Mouse (Mus musculus) limb, embryonic 11.5 days (tissue): ENCODE measurements around the gene Nup93. TPM values are rescaled to one million over a fixed set of nuclear protein-coding genes. Genes with fewer than 3 reads are reported as not detected.
A peak's percentile ranks its signal among the peaks of the same experiment; 100 is the strongest.

Experiments
- ATAC-seq: fragments of 200-750 bp; cut with Nextera tagmentation; 2 replicates; pipeline ENCODE4 v1.8.0; 2017; ENCODE audit warnings: low read depth; ENCODE audit not compliant: insufficient number of reproducible peaks, low FRiP score, low TSS enrichment
- DNase-seq: peaks from one replicate; pipeline ENCODE4 v3.0.0-alpha.2; 2015; ENCODE audit warnings: low spot score
- H3K27ac ChIP-seq: fragments of 300-500 bp; sonication (generic); replicated peaks from 2 replicates; pipeline ENCODE4 v1.5.1; 2014; ENCODE audit warnings: low read depth, mild to moderate bottlenecking, low read length
- H3K27me3 ChIP-seq: fragments of 300-500 bp; sonication (generic); 2 replicates; pipeline ENCODE4 v1.6.1; 2014; ENCODE audit warnings: mild to moderate bottlenecking, low read length, mixed read lengths; ENCODE audit not compliant: control insufficient read depth, insufficient read depth
- H3K36me3 ChIP-seq: fragments of 300-500 bp; sonication (generic); 2 replicates; pipeline ENCODE4 v1.6.1; 2014; ENCODE audit warnings: mild to moderate bottlenecking, low read length, moderate library complexity, mixed read lengths; ENCODE audit not compliant: control insufficient read depth, insufficient read depth
- H3K4me1 ChIP-seq: fragments of 300-500 bp; sonication (generic); 2 replicates; pipeline ENCODE4 v1.6.1; 2014; ENCODE audit warnings: low read length, mixed read lengths; ENCODE audit not compliant: control insufficient read depth, insufficient read depth
- H3K4me2 ChIP-seq: fragments of 300-500 bp; sonication (generic); 2 replicates; pipeline ENCODE4 v1.6.1; 2014; ENCODE audit warnings: low read depth, mild to moderate bottlenecking, moderate library complexity; ENCODE audit not compliant: severe bottlenecking
- H3K4me3 ChIP-seq: fragments of 300-500 bp; sonication (generic); 2 replicates; pipeline ENCODE4 v1.5.1; 2014; ENCODE audit warnings: low read depth, low read length
- H3K9ac ChIP-seq: fragments of 300-500 bp; sonication (generic); 2 replicates; pipeline ENCODE4 v1.6.1; 2014; ENCODE audit warnings: mild to moderate bottlenecking, low read length
- H3K9me3 ChIP-seq: fragments of 300-500 bp; sonication (generic); 2 replicates; pipeline ENCODE4 v1.6.1; 2016; ENCODE audit warnings: low read length; ENCODE audit not compliant: control insufficient read depth
- WGBS: fragments of 180-500 bp; shearing (Covaris S2); extraction: QIAGEN DNeasy Blood & Tissue Kit; methylation state at CpG from one replicate; pipeline ENCODE4 v1.1.7; 2014; 5-methylcytosine and 5-hydroxymethylcytosine counted together
- polyA plus RNA-seq: library from polyadenylated mRNA; unstranded; fragments of >200 nt; fragmentation: Nextera tagmentation; extraction: Ambion mirVana; gene quantifications from 2 replicates; pipeline ENCODE4 v1.2.1, GENCODE M21; 2014

Nup93 gene
- polyA plus RNA-seq, 1 experiment from 2014 or later: 128 TPM

DNA sequence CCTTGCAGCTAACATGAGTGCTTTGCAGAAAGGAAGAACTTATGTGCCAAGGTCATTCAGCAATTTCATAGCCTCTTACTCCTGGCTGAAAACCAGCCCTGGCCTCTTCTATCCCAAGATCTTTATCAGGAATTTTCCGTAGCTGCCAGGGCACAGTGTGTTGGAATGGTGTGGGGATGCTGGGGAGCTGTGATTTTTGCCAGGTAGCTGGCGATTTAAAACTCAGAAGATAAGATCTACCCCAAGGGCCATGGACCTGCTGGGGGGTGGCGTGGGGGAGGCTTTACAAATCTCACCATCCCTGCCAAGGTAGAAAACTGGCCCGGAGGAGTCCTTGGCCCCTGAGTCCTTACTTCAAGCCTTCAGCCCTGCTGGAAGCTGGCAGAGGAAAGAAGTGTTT lies 111.7 kb downstream of the Nup93 start:
- Histone ChIP-seq H3K4me1 (no peaks in the 10 kb centered on the region), H3K27me3 (no peaks in the 10 kb centered on the region), H3K9me3 (no peaks in the 10 kb centered on the region), H3K27ac (no peak overlapping the region), H3K4me2 (no peak overlapping the region), H3K36me3 (no peaks in the 10 kb centered on the region), H3K4me3 (no peak overlapping the region), H3K9ac (no peak overlapping the region)
- WGBS: 63% methylated on average over 4 of the region's 4 CpGs
- no peak for DNase-seq
- ATAC-seq: no peak

DNA sequence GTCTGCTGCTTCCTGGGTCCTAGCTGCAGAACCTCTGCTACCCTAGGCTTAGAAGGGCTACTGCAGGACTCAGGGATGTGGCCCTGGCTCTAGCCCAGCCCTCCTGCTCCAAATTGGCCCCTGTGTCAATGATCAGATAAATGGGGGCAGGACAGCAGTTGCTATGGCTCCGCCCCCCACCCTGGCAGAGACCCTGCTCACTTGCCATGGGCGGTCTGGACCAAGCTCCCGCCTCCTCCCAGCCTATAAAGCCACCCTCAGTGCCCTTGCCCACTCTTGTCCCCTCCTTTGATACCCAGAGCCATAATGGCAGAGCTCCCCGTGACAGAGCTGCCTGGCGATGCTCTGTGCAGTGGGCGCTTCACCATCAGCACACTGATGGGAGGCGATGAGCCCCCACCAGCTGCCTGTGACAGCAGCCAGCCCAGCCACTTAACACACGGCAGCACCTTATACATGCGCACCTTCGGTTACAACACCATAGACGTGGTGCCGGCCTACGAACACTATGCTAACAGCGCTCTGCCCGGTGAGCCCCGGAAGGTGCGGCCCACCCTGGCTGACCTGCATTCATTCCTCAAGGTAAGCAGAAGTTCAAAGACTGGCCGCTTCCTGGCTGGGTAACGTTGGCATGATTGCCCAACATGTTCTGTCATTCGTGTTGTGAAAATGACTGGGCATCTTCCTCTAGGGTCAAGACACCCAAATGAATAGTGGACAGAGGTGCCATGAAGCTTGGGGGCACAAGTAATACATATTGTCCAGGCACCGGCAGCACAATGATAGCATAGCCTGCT lies 114.8 kb downstream of the Nup93 start, which contains the start of gene Slc12a3:
Slc12a3 (plus strand) TSS at position 270 of the 797 bp plus-strand sequence.
- WGBS: 83% methylated on average over 21 of the region's 21 CpGs
- Histone ChIP-seq H3K9me3 (no peaks in the 10 kb centered on the region), H3K36me3 (no peaks in the 10 kb centered on the region), H3K4me2 (no peak within 1 kb of the TSS), H3K4me3 (no peak within 1 kb of the TSS), H3K27ac (no peak within 1 kb of the TSS), H3K4me1 (no peaks in the 10 kb centered on the region), H3K27me3 (no peaks in the 10 kb centered on the region), H3K9ac (no peak within 1 kb of the TSS)
- no peak for ATAC-seq
- DNase-seq: no peak

DNA sequence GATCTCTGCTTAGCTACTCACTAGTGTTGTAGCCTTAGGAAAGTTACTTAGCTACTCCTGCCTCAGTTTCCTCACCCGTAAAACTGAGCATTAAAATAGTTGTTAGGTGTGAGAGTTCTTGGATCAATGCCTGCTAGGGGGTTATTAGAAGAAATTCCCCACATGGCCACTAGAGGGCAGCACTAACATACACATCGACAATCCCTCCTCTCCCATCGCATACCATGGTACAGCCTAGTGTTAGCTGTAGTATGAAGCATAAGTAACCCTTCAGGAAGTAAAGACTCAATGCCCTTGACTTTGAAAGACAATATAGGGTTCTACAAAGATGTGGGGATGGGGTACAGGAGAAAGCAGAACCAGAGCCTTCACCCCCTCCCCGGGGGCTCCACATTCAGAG lies 116.4 kb downstream of the Nup93 start:
- H3K9me3 ChIP-seq: no peaks in the 10 kb centered on the region
- H3K4me2 ChIP-seq: no peak overlapping the region
- no peaks in the 10 kb centered on the region for H3K36me3 ChIP-seq
- DNase-seq (peak; percentile 80), ATAC-seq (0 out of 2 replicates have a peak, but pooled peaks have one; percentile 45)
- no peaks in the 10 kb centered on the region for H3K4me1 ChIP-seq
- H3K9ac ChIP-seq: no peak overlapping the region
- no peak overlapping the region for H3K4me3 ChIP-seq
- 31% methylated on average over 4 of the region's 4 CpGs for WGBS
- no peaks in the 10 kb centered on the region for H3K27me3 ChIP-seq
- H3K27ac ChIP-seq: no peak overlapping the region

DNA sequence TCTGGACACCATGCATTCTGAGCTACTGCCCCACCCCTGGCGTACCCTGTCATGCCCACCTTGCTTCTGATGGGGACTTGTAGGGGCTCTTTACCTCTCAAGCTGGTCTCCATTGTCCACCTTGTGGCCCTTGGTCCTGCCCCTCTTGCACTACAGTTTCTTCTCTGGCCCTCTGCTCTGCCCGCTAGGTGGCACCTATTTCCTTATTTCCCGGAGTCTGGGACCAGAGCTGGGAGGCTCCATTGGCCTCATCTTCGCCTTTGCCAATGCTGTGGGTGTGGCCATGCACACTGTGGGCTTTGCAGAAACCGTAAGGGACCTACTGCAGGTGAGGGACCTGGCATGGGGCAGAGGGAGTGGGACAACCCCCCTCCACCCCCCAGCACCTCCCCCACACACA lies 119.0 kb downstream of the Nup93 start:
- Histone ChIP-seq H3K27ac (no peak overlapping the region), H3K9me3 (no peaks in the 10 kb centered on the region), H3K36me3 (no peaks in the 10 kb centered on the region), H3K27me3 (no peaks in the 10 kb centered on the region), H3K4me3 (no peak overlapping the region), H3K4me1 (no peaks in the 10 kb centered on the region), H3K4me2 (no peak overlapping the region), H3K9ac (no peak overlapping the region)
- 46% methylated on average over 5 of the region's 5 CpGs for WGBS
- ATAC-seq: no peak
- DNase-seq: no peak

DNA sequence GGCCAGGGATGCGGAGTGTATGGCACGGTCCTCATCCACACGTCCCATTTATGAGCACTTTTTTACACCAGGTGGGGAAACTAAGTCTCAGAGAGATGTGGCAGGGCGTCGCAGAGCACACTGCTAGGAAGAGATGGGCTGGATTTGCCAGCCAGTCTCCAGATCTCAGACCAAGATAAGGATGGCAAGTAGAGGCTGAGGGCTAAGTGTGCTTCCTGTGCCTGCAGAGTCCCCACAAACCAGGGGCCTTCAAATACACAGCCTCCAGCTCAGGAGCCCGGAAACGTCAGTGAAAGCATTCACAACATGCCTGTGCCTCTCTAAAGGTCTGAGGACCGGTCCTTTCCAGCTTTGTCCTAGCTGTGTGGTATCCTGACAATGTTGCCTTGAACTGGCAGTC lies 123.2 kb downstream of the Nup93 start:
- no peaks in the 10 kb centered on the region for H3K4me1 ChIP-seq
- ATAC-seq (no peak), DNase-seq (no peak)
- 85% methylated on average over 8 of the region's 8 CpGs for WGBS
- no peak overlapping the region for H3K9ac ChIP-seq
- H3K27me3 ChIP-seq: no peaks in the 10 kb centered on the region
- no peak overlapping the region for H3K4me2 ChIP-seq
- H3K4me3 ChIP-seq: no peak overlapping the region
- no peak overlapping the region for H3K27ac ChIP-seq
- H3K9me3 ChIP-seq: no peaks in the 10 kb centered on the region
- no peaks in the 10 kb centered on the region for H3K36me3 ChIP-seq

DNA sequence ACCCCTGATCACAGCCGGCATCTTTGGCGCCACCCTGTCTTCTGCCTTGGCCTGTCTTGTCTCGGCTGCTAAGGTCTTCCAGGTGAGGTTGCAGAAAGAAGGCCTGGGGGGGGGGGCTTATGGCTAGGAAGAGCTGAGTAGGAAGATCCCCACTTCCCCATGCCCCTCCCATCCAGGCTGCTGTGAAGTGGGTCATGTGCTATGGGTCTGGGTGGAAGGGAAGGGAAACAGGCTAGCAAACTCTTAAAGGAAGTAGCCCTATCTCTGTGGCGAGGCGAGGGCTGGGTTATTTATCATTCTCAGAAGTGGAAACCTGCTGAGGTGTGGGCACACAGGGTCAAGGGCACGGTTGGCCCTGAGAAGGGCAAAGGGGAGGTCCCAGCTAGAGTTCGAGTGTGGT lies 126.4 kb downstream of the Nup93 start:
- Histone ChIP-seq H3K9ac (no peak overlapping the region), H3K4me2 (no peak overlapping the region), H3K4me3 (no peak overlapping the region), H3K27ac (no peak overlapping the region), H3K4me1 (no peaks in the 10 kb centered on the region), H3K9me3 (no peaks in the 10 kb centered on the region), H3K36me3 (no peaks in the 10 kb centered on the region), H3K27me3 (no peaks in the 10 kb centered on the region)
- no peak for DNase-seq
- WGBS: 83% methylated on average over 7 of the region's 7 CpGs
- no peak for ATAC-seq

DNA sequence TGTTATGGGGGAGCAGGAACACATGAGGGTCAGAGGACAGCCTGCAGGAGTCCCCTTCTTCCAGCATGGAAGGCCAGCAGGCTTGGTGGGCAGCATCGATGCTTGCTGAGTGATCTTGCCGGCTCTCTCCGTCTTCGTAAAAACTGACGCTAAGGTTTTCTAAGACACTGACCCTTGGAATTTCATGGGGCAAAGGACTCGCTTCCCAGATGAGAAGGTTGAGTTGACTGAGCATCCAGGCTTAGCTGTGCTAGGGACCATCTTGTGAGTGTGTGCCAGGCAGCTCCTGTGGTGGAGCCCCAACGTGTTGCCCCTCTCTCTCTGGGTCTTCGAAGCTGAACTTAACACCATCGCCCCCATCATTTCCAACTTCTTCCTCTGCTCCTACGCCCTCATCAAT lies 128.3 kb downstream of the Nup93 start:
- ATAC-seq: no peak
- H3K27me3 ChIP-seq: no peaks in the 10 kb centered on the region
- DNase-seq: no peak
- no peak overlapping the region for H3K4me2 ChIP-seq
- no peak overlapping the region for H3K27ac ChIP-seq
- no peaks in the 10 kb centered on the region for H3K4me1 ChIP-seq
- no peaks in the 10 kb centered on the region for H3K9me3 ChIP-seq
- H3K36me3 ChIP-seq: no peaks in the 10 kb centered on the region
- H3K9ac ChIP-seq: no peak overlapping the region
- no peak overlapping the region for H3K4me3 ChIP-seq
- WGBS: 90% methylated on average over 10 of the region's 10 CpGs

DNA sequence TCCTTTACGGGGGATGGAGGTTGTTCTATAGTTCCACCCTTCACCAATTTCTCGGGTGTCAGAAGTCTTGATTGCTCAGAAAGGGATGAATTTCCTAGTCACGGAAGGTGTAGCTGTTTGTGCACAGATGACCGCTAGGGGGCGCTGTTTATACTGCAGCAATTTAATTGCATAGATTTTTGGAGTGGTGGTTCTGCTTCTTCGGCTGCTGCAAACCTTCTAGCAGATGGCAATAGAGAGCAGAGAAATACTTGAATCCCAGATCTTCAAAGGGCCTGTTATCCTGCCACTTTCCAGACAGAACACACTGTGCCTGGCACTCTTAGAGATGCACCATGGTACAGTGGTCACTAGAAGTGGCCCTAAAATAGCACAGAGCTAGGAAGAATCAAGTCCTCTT lies 128.9 kb downstream of the Nup93 start:
- Histone ChIP-seq H3K27me3 (no peaks in the 10 kb centered on the region), H3K36me3 (no peaks in the 10 kb centered on the region), H3K27ac (no peak overlapping the region), H3K4me3 (no peak overlapping the region), H3K9me3 (no peaks in the 10 kb centered on the region), H3K9ac (no peak overlapping the region), H3K4me1 (no peaks in the 10 kb centered on the region), H3K4me2 (no peak overlapping the region)
- peak; percentile 80 for DNase-seq
- ATAC-seq: no peak
- 16% methylated on average over 6 of the region's 6 CpGs for WGBS
